Mouse (Mus musculus): ENCODE data around the gene Ppt2.

Ppt2 gene

GRCm38 (mm10) chr17:34604511-34605237 lies 23.6 kb downstream of the Ppt2 start:
- no peak for DNase-seq

GRCm38 (mm10) chr17:34604061-34604508 lies 24.2 kb downstream of the Ppt2 start, which contains the start of gene Agpat1:
Gene Agpat1, plus strand, starts transcription at chr17:34604262.
- peak; percentile 94 for DNase-seq

DNA sequence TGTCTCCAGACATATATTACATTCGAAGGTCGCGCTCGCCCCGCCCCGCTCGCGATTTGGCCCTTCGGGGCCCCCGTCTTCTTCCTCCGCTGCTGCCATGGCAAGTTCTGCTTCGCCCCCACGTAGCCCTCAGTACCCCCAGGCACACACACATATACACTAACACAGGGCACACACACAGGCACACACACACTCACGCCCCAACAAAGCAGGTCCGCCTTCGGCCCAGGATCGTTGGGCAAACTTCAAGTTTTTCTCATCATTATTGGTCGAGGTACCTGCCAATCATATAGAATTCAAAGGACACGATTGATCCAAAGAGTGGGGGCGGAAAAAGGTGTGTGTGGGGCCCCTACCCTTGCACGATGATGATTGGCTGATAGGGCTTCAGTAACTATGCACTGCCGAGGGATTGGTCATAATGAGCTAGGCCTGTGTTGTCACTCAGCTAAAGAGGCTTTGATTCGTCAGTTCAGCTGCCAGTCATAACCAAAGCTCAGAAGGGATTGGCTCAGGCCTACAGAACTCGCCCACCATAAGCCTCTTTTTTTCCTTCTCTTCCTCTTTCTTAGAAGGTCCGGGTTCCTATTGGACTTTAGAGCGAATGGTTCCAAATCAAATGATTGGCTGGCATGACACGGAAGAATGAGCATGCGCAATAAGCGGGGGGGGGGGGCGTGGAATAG lies 24.8 kb downstream of the Ppt2 start, which contains the start of gene Rnf5:
Gene Rnf5, minus strand, starts transcription at position 316 of the 686 bp plus-strand sequence.
- peak; percentile 98 for DNase-seq

GRCm38 (mm10) chr17:34601796-34602195 lies 26.5 kb downstream of the Ppt2 start:
- no peak for DNase-seq

DNA sequence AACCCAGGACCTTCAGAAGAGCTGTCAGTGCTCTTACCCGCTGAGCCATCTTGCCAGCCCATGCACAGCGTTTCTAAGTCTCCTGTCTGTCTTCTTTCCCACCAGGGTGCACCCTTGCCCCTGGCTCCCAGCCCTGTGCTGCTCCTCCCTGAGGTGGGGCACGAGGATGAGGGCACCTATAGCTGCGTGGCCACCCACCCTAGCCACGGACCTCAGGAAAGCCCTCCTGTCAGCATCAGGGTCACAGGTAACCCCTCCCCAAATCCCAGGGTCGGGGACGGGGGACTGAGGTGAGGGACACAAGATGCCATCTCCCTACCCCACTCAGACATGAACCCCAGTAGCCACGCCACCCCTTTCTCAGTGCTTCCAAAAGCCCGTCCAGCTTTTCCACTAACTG lies 28.4 kb downstream of the Ppt2 start:
- DNase-seq, result no peak

GRCm38 (mm10) chr17:34597566-34598095 lies 30.7 kb downstream of the Ppt2 start, which contains the start of gene Ager:
Gene Ager, plus strand, starts transcription at chr17:34597862.
- no peak for DNase-seq

DNA sequence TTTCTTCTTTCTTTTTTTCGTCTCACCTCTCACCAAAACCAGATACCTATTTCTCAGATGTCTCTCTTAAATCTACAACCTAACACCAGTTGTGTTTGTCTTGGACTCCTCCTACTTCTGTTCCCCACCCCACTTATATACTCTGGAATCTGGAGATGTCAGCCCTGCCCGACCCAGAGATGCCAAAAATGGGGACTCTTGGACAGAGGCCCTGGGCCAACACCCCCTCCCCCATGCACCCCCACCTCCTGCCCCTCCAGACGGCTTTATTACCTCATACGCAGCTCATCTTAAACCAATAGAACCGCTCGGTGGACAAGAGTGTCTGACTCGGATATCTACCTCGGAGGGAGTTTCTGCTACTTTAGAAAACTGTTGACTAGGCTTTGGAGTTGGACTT lies 32.2 kb downstream of the Ppt2 start:
- DNase-seq, result no peak

DNA sequence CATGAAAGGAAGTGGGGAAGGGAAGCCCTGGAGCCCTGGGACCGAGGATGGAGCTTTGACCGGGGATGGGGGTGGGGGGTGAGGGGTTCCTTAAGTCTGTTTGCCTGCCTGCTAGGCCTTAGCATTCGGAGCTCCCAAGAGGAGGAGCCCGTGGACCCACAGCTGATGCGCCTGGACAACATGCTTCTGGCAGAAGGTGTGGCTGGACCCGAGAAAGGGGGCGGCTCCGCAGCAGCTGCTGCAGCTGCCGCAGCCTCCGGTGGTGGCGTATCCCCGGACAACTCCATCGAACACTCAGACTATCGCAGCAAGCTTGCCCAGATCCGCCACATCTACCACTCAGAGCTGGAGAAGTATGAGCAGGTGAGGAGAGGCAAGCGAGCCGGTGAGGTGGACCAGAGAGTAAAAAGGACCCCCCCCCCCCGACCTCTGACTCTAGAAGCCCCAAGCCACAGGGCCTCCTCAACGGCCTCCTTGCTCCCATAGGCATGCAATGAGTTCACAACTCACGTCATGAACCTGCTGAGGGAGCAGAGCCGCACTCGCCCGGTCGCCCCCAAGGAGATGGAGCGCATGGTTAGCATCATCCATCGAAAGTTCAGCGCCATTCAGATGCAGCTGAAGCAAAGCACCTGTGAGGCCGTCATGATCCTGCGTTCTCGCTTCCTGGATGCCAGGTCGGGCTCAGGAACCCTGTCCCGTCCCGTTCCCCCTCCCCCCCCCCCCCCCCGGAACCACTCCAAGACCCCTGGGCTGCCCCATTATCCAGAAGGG lies 34.4 kb downstream of the Ppt2 start:
- no peak for DNase-seq

DNA sequence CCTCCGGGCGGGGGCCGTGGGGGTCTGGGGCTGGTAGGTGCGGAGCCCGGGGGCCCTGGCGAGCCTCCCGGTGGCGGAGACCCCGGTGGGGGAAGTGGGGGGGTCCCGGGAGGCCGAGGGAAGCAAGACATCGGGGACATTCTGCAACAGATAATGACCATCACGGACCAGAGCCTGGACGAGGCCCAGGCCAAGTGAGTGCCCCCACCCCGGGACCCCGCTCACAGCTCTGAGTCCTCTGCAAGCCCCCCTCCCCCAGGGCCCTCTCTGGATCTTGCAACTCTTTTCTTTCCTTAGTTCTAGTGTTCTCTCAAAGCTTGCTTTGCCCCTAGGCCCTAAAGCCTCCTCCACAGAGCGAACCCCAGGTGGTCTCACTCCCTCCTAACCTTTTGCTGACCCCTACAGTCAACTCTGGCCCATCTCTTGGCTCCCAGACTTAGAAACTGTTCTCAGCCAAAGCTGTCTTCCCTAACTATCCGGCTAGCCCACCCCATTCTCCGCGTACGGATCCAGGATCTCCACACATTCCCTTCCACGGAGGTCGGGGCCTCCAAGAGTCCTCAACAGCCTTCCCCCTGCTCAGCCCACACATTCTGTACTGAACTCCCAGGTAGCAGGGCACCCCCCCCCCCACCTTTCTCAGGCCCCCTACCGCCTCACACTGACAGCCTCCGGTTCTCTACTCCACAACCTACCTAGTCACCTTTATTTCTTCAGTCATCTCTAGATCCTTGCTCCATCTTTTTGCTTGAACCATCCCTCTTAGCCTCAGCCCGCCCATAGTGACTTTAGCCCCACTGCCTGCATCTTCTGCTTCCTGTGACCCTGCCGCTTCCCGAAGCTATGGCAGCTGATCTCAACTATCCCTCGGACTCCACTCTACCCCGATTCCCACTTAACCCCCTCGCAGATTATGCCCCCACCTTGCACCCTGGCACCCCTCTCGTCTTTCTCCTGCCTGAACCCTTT lies 35.4 kb downstream of the Ppt2 start:
- peak; percentile 56 for DNase-seq

- DNase-seq, result peak; percentile 97
These were observed 36.3 kb downstream of the Ppt2 start for GRCm38 (mm10) chr17:34591994-34592375.

GRCm38 (mm10) chr17:34591029-34591993 lies 37.0 kb downstream of the Ppt2 start, which contains the start of gene Pbx2:
Gene Pbx2, plus strand, starts transcription at chr17:34591266.
- no peak for DNase-seq

- DNase-seq, result no peak
These were observed 37.9 kb downstream of the Ppt2 start for GRCm38 (mm10) chr17:34590154-34590987.

GRCm38 (mm10) chr17:34589681-34590101 lies 38.6 kb downstream of the Ppt2 start, which contains the start of gene Gpsm3:
Gene Gpsm3, plus strand, starts transcription at chr17:34589806.
- DNase-seq, result no peak

- no peak for DNase-seq
These were observed 39.1 kb downstream of the Ppt2 start for GRCm38 (mm10) chr17:34589206-34589605.

- no peak for DNase-seq
These were observed 39.5 kb downstream of the Ppt2 start for GRCm38 (mm10) chr17:34588767-34589166.

- DNase-seq, result no peak
These were observed 40.5 kb downstream of the Ppt2 start for GRCm38 (mm10) chr17:34587814-34588213.

- peak; percentile 97 for DNase-seq
These were observed 40.9 kb downstream of the Ppt2 start for GRCm38 (mm10) chr17:34587423-34587811.

DNA sequence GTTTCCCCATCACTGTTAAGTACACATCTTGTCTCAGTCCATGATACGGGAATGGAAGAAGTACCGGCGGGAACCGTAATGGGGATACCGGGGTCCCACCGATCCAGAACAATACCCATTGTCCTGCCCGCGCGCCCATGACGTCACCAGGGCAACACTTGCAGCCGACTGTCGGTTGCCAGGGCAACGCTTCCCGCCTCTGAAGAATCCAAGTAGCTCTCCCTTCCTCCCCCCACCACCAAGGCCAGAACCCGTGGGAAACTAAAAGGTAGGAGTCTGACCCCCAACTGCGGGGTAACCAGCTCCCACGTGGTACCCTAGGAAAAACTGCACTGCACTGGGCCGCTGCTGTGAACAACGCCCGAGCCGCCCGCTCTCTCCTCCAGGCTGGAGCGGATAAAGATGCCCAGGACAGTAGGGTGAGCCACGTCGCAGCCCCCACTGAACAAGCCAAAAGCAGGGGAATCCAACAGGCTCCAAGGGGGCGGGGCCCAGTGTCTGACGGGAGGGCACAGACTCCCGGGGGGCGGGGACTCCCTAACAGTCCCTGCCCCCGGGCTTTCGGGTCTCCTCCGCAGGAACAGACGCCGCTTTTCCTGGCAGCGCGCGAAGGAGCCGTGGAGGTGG lies 41.4 kb downstream of the Ppt2 start:
- peak; percentile 89 for DNase-seq
